Mouse (Mus musculus) bone marrow, adult 2 months (tissue): ENCODE measurements at regions not wholly inside any gene's neighbourhood (a gene's known extent, or its start where the extent isn't known, plus 50 kb on each side); places are given as distances from the start of the nearest gene placed in this dataset.

Experiments used
- CTCF ChIP-seq: fragments of 200-500 bp; IDR thresholded peaks from 2 replicates; pipeline ENCODE4 v1.5.1; 2011; ENCODE audit warnings: low read length, control low read depth; ENCODE audit not compliant: control insufficient read depth, insufficient read depth
- POLR2A ChIP-seq: fragments of 200-500 bp; IDR thresholded peaks from 2 replicates; pipeline ENCODE4 v1.6.1; 2011; ENCODE audit warnings: low read depth, mild to moderate bottlenecking, control low read depth, low read length, borderline replicate concordance; ENCODE audit not compliant: control insufficient read depth

GRCm38 (mm10) chr2:128431751-128432150, 159.3 kb upstream of the Spdye4c start:
- TF ChIP-seq POLR2A (no peak), CTCF (no peak)
